Mouse (Mus musculus): Measurements from ENCODE around the gene Sec16b. TPM values are rescaled to one million over a fixed set of nuclear protein-coding genes. Genes with fewer than 3 reads are reported as not detected.

The Sec16b gene
- polyA plus RNA-seq, 1 experiment from 2014 or later: 3.5 TPM

GRCm38 (mm10) chr1:157560654-157561386, 54.3 kb downstream of the Sec16b start:
- H3K27me3 ChIP-seq: peaks cover 7% of the 10 kb centered on the region; the same call in 1 of the 2 replicates
- H3K27ac ChIP-seq: no peak overlapping the region
- no peaks in the 10 kb centered on the region for H3K36me3 ChIP-seq
- 17% methylated on average over 8 of the region's 8 CpGs for WGBS
- ATAC-seq (ENCODE audit: insufficient number of reproducible peaks, insufficient read depth, low FRiP score, low TSS enrichment, low read depth): 0 out of 2 replicates have a peak, but pooled peaks have one; percentile 37
- H3K9ac ChIP-seq: no peak overlapping the region
- H3K9me3 ChIP-seq: no peaks in the 10 kb centered on the region
- H3K4me2 ChIP-seq: 0 out of 2 replicates have a peak overlapping the region, but pooled peaks have one; percentile 19
- H3K4me1 ChIP-seq: no peaks in the 10 kb centered on the region
- H3K4me3 ChIP-seq: no peak overlapping the region

GRCm38 (mm10) chr1:157567819-157568218, 61.3 kb downstream of the Sec16b start:
- Histone ChIP-seq H3K36me3 (no peaks in the 10 kb centered on the region), H3K9ac (no peak overlapping the region), H3K4me1 (no peaks in the 10 kb centered on the region), H3K4me3 (no peak overlapping the region), H3K27ac (no peak overlapping the region), H3K27me3 (no peaks in the 10 kb centered on the region), H3K9me3 (no peaks in the 10 kb centered on the region), H3K4me2 (no peak overlapping the region)
- no peak for ATAC-seq (ENCODE audit: insufficient number of reproducible peaks, insufficient read depth, low FRiP score, low TSS enrichment, low read depth)
- 75% methylated on average over 8 of the region's 8 CpGs for WGBS

DNA sequence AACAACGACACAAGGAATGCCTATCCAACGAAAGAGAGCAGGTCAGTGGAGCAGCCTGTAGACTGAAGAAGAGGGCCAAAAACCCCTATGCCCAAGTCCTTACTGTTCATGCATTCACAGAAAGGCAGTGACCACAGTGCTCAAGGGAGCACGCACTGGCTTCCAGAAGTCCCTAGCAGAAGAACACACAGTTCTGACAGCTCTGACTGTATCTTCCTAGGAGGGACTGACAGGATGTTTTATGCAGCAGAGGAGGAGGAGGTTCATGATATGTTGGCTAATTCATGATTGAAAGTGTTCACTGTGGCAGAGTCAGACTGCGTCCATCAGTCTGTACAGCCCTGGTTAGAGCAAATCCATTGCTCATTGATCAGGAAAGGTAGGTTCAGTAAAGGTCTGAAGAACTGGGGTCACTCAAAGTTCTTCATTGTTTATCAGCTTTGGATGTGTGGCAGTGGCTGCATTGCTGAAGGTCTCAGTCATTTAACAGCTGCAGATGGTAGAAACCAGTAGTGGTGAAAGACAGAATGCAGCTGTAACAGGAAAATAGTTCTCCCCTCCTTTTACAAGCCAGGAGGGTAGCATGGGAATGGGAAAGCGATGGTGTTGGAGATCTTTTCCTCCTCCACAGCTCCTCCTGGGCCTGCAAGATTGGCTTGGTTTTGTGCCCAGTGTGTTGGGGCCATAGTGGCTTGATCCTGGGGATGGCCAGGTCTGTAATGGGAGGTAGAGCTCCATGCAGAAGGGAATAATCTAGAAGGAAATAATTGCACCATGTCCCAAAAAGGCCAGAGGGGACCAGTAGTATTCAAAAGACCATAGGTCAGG, 62.9 kb downstream of the Sec16b start:
- no peak overlapping the region for H3K4me2 ChIP-seq
- no peak overlapping the region for H3K27ac ChIP-seq
- 85% methylated on average over 5 of the region's 5 CpGs for WGBS
- no peak overlapping the region for H3K9ac ChIP-seq
- no peaks in the 10 kb centered on the region for H3K9me3 ChIP-seq
- no peaks in the 10 kb centered on the region for H3K36me3 ChIP-seq
- ATAC-seq (ENCODE audit: insufficient number of reproducible peaks, insufficient read depth, low FRiP score, low TSS enrichment, low read depth): no peak
- no peak overlapping the region for H3K4me3 ChIP-seq
- H3K27me3 ChIP-seq: no peaks in the 10 kb centered on the region
- H3K4me1 ChIP-seq: no peaks in the 10 kb centered on the region

- Histone ChIP-seq H3K9ac (no peak overlapping the region), H3K27ac (no peak overlapping the region), H3K4me1 (no peaks in the 10 kb centered on the region), H3K9me3 (no peaks in the 10 kb centered on the region), H3K27me3 (no peaks in the 10 kb centered on the region), H3K36me3 (no peaks in the 10 kb centered on the region), H3K4me2 (no peak overlapping the region), H3K4me3 (no peak overlapping the region)
- WGBS: 87% methylated on average over 3 of the region's 3 CpGs
- ATAC-seq (ENCODE audit: insufficient number of reproducible peaks, insufficient read depth, low FRiP score, low TSS enrichment, low read depth): no peak
These were observed 68.8 kb downstream of the Sec16b start for GRCm38 (mm10) chr1:157575316-157575715.

DNA sequence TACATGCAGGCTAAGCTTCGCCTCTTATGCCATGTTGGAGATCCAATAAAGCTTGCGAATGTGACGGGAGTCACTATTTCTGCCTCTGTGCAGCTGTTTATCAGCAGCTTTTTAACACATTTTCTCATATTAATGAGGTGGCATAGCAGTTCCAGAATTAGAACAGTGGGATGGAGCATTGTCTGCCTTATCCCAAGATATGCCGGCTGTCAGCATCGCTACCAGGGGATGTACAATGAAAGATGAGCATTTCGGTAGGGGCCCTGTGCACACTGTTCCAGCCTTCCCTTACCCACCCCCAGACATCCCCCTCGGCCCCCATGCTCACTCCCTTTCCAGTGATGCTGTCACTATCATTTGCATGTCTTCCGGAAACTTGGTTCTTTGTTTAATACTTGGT, 71.8 kb downstream of the Sec16b start:
- WGBS: 90% methylated on average over 8 of the region's 8 CpGs
- H3K4me2 ChIP-seq: no peak overlapping the region
- no peaks in the 10 kb centered on the region for H3K36me3 ChIP-seq
- H3K27ac ChIP-seq: no peak overlapping the region
- H3K4me1 ChIP-seq: no peaks in the 10 kb centered on the region
- H3K9ac ChIP-seq: no peak overlapping the region
- ATAC-seq (ENCODE audit: insufficient number of reproducible peaks, insufficient read depth, low FRiP score, low TSS enrichment, low read depth): no peak
- H3K27me3 ChIP-seq: no peaks in the 10 kb centered on the region
- H3K9me3 ChIP-seq: no peaks in the 10 kb centered on the region
- H3K4me3 ChIP-seq: no peak overlapping the region

DNA sequence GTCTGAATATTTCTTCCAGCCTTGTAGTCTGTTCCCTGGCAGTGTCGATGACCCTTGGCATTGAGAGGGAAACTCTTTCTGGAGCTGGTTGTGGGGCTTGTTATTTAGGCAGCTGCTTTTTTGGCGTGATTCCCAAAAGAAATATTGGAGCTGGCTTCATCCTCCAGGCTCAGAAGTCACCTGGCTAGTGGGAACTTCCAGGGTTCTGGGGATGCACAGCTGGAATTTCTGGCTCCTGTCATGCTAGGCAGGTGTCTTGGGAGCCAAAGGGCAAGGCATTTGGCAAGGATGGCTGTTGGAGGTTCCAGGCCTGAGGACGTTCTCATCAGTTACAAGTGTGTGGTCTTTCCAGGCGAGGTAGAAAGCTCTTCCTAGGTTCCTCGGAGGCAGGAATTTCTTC, 80.0 kb downstream of the Sec16b start:
- no peak for ATAC-seq (ENCODE audit: insufficient number of reproducible peaks, insufficient read depth, low FRiP score, low TSS enrichment, low read depth)
- Histone ChIP-seq H3K27ac (no peak overlapping the region), H3K9ac (no peak overlapping the region), H3K4me1 (no peaks in the 10 kb centered on the region), H3K36me3 (no peaks in the 10 kb centered on the region), H3K4me3 (no peak overlapping the region), H3K4me2 (no peak overlapping the region), H3K27me3 (no peaks in the 10 kb centered on the region), H3K9me3 (no peaks in the 10 kb centered on the region)
- 71% methylated on average over 5 of the region's 5 CpGs for WGBS

GRCm38 (mm10) chr1:157592039-157592438, 85.5 kb downstream of the Sec16b start:
- WGBS: 59% methylated on average over 2 of the region's 2 CpGs
- no peaks in the 10 kb centered on the region for H3K4me1 ChIP-seq
- H3K9ac ChIP-seq: no peak overlapping the region

GRCm38 (mm10) chr1:157594561-157594960, 88.0 kb downstream of the Sec16b start:
- no peak for ATAC-seq (ENCODE audit: insufficient number of reproducible peaks, insufficient read depth, low FRiP score, low TSS enrichment, low read depth)
- no peaks in the 10 kb centered on the region for H3K27me3 ChIP-seq
- no peaks in the 10 kb centered on the region for H3K36me3 ChIP-seq
- no peak overlapping the region for H3K9ac ChIP-seq
- no peak overlapping the region for H3K4me2 ChIP-seq
- WGBS: 65% methylated on average over 5 of the region's 5 CpGs
- no peak overlapping the region for H3K4me3 ChIP-seq
- H3K4me1 ChIP-seq: no peaks in the 10 kb centered on the region
- H3K27ac ChIP-seq: no peak overlapping the region
- no peaks in the 10 kb centered on the region for H3K9me3 ChIP-seq

More at GRCm38 (mm10) chr1:157592039-157592438, 85.5 kb downstream of the Sec16b start:
- no peak overlapping the region for H3K4me2 ChIP-seq
- 0 out of 2 replicates have a peak, but pooled peaks have one; percentile 48 for ATAC-seq (ENCODE audit: insufficient number of reproducible peaks, insufficient read depth, low FRiP score, low TSS enrichment, low read depth)
- no peaks in the 10 kb centered on the region for H3K9me3 ChIP-seq
- no peak overlapping the region for H3K4me3 ChIP-seq
- H3K27ac ChIP-seq: no peak overlapping the region
- no peaks in the 10 kb centered on the region for H3K36me3 ChIP-seq
- H3K27me3 ChIP-seq: no peaks in the 10 kb centered on the region

- 66% methylated on average over 9 of the region's 9 CpGs for WGBS
These were observed 88.6 kb downstream of the Sec16b start for GRCm38 (mm10) chr1:157595165-157595564.

GRCm38 (mm10) chr1:157604513-157604912, 98.0 kb downstream of the Sec16b start:
- no peak overlapping the region for H3K4me2 ChIP-seq
- H3K27me3 ChIP-seq: no peaks in the 10 kb centered on the region
- H3K9ac ChIP-seq: no peak overlapping the region
- H3K27ac ChIP-seq: no peak overlapping the region
- ATAC-seq (ENCODE audit: insufficient number of reproducible peaks, insufficient read depth, low FRiP score, low TSS enrichment, low read depth): no peak
- H3K4me1 ChIP-seq: no peaks in the 10 kb centered on the region
- no peaks in the 10 kb centered on the region for H3K9me3 ChIP-seq
- H3K36me3 ChIP-seq: no peaks in the 10 kb centered on the region
- 70% methylated on average over 5 of the region's 5 CpGs for WGBS
- H3K4me3 ChIP-seq: no peak overlapping the region

More at GRCm38 (mm10) chr1:157595165-157595564, 88.6 kb downstream of the Sec16b start:
- Histone ChIP-seq H3K9ac (no peak overlapping the region), H3K4me2 (no peak overlapping the region), H3K4me1 (no peaks in the 10 kb centered on the region), H3K27me3 (no peaks in the 10 kb centered on the region), H3K4me3 (no peak overlapping the region), H3K36me3 (no peaks in the 10 kb centered on the region), H3K9me3 (no peaks in the 10 kb centered on the region), H3K27ac (no peak overlapping the region)
- no peak for ATAC-seq (ENCODE audit: insufficient number of reproducible peaks, insufficient read depth, low FRiP score, low TSS enrichment, low read depth)

Data from embryonic facial prominence, embryonic 13.5 days (tissue).